Mouse (Mus musculus) common myeloid progenitor, adult 5-6 weeks (primary cell): ENCODE results near the gene Nt5dc3. TPM values are rescaled to one million over a fixed set of nuclear protein-coding genes. Genes with fewer than 3 reads are reported as not detected.

Source experiments
- ATAC-seq: replicated peaks from 2 replicates; pipeline ENCODE4 v1.8.0; 2016; ENCODE audit warnings: low read depth, mild to moderate bottlenecking, moderate TSS enrichment, inconsistent platforms; ENCODE audit not compliant: poor library complexity, severe bottlenecking
- total RNA-seq: library from RNA; stranded (forward); fragments of 200-1000, 187-1606 nt; gene quantifications from 2 replicates; pipeline ENCODE4 v1.2.3, GENCODE M21; 2017

The Nt5dc3 gene
- total RNA-seq, result 3.9 and 22.9 TPM in 2 replicates

- peak; percentile 86 for ATAC-seq
These were observed at the start of gene Nt5dc3 for GRCm38 (mm10) chr10:86778398-86779116. Gene Nt5dc3, plus strand, starts transcription at chr10:86779005.

DNA sequence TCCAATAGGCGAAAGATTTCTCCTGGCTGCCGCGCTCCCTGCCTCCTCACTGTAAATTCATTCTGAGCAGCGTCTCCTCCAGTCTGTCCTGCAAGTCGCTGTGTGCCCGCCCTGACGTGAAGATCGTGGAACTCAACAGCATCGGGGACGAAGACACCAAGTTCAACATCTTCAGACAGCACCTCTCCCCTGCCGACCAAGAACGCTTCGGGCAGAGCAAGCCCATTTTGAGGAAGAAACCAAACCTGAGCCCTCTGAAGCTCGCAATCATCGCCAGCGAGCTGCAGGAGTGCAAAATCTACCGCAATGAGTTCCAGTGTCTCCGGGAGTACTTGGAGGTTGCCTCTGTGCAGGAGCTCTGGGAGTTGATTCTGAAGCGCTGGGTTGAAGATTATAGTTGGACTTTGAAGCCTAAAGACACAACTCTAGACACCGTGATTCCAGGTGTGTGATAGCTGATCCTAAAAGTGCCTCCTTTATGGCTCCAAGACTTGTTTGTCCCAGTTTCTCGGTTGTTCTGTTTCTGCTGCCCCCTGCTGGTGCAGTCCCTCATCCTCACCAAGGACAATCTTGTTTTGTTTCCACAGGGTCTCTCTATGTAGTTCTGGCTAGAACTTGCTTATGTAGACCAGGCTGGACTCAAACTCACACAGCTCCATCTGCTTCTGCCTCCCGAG, 47.8 kb upstream of the Nt5dc3 start:
- ATAC-seq, result peak; percentile 54

DNA sequence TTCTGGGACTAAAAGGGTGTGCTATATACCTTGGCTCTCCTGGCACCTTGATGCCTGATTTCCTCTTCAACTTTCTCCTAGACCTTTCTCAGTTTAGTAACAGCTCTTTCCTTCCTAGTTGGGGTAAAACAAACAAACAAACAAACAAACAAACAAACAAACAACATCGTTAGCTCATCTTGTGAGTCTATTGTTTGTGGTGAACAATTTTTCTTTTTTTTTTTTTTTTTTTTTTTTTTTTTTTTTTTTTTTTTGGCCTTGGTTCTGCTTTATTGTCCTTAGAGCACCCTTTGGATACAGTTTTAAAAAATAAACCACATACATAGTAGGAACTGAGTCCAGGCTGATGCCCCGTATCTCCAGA, 47.3 kb upstream of the Nt5dc3 start:
- ATAC-seq, result no peak

DNA sequence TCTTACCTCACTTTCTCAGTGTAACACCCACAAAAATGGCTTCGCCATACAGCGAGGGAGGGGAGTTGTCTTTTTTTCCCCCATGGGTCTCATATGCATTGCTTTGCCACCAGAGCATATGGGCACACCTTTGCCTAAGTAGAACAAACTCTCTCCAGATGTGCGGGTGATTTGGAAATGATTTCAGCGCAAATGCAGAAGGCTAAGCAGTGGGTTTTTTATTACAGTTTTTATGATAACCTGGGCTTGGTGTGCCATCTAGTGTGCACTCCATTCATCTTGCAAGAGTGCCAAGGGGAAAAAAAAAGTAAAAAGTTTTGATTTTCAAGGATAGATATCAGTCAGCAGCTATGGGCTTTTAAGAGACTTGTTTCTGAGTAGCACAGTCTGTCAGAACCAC, 43.8 kb upstream of the Nt5dc3 start:
- ATAC-seq, result no peak

DNA sequence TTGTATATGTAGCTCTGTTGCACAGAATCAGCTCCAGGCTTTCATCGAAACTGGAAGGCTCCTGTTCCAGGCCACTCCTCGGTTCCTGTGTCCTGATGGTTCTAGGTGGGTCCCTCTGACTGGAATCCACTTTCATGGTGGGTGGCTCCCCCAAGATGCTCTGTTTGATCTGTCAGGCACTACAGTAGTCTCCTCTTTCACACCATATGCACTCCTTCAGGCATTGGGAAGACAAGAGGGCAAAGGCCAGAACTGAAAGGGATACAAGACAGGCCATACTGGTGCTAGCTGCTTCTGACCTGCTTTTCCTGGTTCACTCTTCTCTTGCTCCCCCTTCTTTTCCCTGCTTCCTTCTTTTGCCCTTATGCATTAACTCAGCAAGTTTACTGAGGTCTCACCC, 35.9 kb upstream of the Nt5dc3 start:
- ATAC-seq, result no peak

DNA sequence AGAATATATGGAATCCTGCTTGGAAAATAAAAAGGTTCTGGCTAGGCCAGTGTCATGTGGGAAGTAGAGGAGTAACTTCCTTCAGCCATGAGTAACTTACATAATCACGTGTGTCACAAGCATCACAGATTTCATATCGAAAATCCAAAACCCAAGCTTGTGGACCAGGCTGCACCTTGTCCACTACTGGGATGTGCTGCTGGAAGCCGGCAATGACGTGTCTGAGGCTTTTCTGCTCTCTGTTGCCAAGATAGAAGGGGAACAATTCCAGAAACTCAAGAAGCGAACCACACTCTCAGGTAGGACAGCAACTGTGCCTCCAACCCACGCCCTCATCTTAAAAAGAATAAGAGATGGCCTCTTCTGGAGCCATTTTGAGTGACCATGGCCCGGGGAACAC, 34.5 kb upstream of the Nt5dc3 start:
- ATAC-seq, result no peak

DNA sequence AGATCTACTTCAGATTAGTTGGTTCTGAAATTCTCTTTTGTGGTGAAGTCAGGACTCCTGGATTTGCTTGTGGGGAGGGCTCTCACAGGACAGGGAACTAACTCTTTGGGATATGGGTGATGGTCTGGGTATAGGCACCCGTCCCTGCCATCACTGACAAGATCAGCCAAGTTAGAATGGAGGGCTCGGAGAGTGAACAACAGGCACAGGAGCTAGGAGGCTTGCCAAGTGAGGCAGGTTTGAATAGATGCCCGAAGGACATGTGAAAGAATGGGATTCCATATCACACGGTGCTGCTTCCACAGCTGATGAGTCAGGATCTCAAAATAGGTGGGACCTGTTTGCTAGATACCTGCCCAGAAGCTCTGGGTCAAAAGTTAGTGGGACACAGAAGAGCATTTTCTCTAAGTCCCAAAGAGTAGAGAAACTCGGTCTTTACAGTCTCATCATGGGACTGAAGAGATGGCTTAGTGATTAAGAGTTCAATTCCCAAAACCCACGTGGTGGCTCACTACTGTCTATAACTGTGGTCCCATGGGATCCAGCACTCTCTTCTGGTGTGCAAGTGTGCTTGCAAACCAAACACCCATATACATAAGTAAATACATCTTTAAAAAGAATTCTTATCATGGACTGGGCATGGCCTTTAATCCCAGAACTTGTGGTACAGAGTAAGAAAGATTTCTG, 22.8 kb upstream of the Nt5dc3 start:
- ATAC-seq, result no peak

DNA sequence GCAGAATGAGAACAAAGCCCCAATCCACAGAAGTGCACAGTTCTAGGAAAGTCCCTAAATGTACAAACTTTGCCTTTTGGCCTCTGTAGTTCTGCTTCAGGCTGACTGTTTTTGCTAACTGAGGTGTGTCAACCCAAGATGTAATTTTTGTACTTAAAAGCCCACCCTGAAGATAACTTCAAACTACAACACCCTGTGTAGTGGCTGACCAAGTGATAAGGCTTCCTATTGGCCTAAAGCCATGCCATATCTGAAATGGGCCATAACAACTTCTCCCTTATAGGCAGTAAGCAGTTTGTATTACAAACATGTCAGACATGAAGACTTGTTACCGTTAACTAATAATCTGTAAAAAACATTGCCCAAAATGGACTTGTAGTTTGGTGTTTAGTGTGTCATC, 21.1 kb upstream of the Nt5dc3 start:
- no peak for ATAC-seq

- ATAC-seq, result no peak
These were observed 20.6 kb upstream of the Nt5dc3 start for GRCm38 (mm10) chr10:86758211-86758610.

- no peak for ATAC-seq
These were observed 17.6 kb upstream of the Nt5dc3 start for GRCm38 (mm10) chr10:86761236-86761635.

- 0 out of 2 replicates have a peak, but pooled peaks have one; percentile 17 for ATAC-seq
These were observed 17.0 kb upstream of the Nt5dc3 start for GRCm38 (mm10) chr10:86761722-86762383.

- ATAC-seq, result no peak
These were observed 16.4 kb upstream of the Nt5dc3 start for GRCm38 (mm10) chr10:86762384-86762730.

DNA sequence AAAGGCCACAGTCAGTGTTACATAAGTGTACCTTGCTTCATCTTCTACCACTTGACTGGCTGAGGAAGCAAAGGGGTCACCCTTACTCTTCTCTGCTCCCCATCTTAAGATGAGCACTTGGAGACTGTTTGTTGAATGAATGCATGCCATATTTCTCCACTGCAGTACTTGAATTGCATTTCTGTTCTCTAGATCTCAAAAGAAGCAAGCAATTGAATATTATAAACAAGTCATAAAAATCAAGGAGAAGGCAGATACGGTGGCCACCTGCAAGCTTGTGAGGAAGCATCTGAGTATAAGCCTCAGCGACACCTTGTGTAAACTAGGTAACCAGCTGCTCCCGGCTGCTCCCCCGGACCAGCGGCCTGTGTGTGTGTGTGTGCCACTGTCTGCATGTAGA, 15.1 kb upstream of the Nt5dc3 start, which contains the start of gene Gm49358:
Gm49358 (plus strand) TSS at position 301 of the 400 bp plus-strand sequence.
- ATAC-seq, result no peak

GRCm38 (mm10) chr10:86765344-86765966, 13.3 kb upstream of the Nt5dc3 start:
- ATAC-seq, result no peak

GRCm38 (mm10) chr10:86769216-86769615, 9.6 kb upstream of the Nt5dc3 start:
- ATAC-seq, result no peak

GRCm38 (mm10) chr10:86769797-86770196, 9.0 kb upstream of the Nt5dc3 start:
- no peak for ATAC-seq

GRCm38 (mm10) chr10:86771701-86772100, 7.1 kb upstream of the Nt5dc3 start:
- no peak for ATAC-seq

GRCm38 (mm10) chr10:86772231-86772631, 6.6 kb upstream of the Nt5dc3 start:
- ATAC-seq, result peak; percentile 98

DNA sequence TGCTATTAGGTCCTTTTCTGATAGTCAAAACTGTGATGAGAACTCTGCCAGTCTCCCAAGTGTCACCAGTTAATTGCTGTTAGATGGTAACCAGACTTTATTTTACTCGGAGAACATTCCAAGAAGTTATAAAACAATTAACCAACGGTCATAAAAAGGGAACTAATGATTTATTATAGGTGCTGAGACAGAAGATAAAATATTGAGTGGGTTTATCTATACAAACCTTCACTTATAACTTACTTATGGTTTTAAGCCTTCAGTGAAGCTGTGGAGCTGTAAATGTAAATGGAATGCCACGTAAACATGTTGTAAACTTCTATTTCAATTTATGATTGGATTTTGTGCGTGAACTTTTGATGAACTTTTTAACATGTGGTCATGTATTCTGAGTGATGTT, 5.4 kb upstream of the Nt5dc3 start:
- no peak for ATAC-seq

DNA sequence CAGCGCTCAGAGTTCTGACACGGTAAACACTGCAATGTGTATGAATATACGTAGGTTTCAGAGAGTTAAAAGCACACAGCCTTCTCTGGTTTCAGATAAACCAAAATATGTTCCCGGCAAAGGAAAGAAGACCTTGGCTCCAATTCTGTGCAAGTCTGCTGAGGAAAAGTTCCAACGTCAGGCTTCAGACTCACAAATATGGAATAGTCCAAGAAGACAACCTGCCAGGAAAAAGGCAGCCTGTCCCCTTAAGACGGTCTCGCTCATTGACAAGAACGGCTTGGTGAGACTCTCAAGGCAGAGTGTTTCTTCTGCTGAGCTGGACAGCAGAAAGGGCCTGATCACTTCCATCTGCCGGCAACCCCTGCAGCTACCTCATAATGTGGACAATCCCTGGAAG, 2.5 kb upstream of the Nt5dc3 start:
- no peak for ATAC-seq
